Mouse (Mus musculus) erythroblast, adult 5-6 weeks (primary cell): Measurements from ENCODE around the gene Smad3. TPM values are rescaled to one million over a fixed set of nuclear protein-coding genes. Genes with fewer than 3 reads are reported as not detected.

ENCODE experiments used
- ATAC-seq: replicated peaks from 2 replicates; pipeline ENCODE4 v1.8.0; 2016; ENCODE audit warnings: moderate number of reproducible peaks, mild to moderate bottlenecking, moderate TSS enrichment, inconsistent platforms; ENCODE audit not compliant: poor library complexity, low FRiP score, severe bottlenecking
- total RNA-seq, 2 experiments: library from RNA; stranded (forward) in 1 of 2; stranded (reverse) in 1 of 2; fragments of 150-400 nt in 1 of 2; fragments of 200-764, 138-1000 nt in 1 of 2; gene quantifications; 2 replicates each; pipeline versions ENCODE4 v1.2.3 to v1.2.4; 2015 to 2017; ENCODE audit warnings: low replicate concordance in 2 of 2

Gene Smad3
- total RNA-seq, 2 experiments from 2014 or later = 2.7 to 3.5 TPM

- ATAC-seq = 0 out of 2 replicates have a peak, but pooled peaks have one; percentile 28
Observed at GRCm38 (mm10) chr9:63726088-63727010, 31.4 kb downstream of the Smad3 start.

- no peak for ATAC-seq
Observed at GRCm38 (mm10) chr9:63724750-63725149, 33.0 kb downstream of the Smad3 start.

GRCm38 (mm10) chr9:63722918-63723317 lies 34.9 kb downstream of the Smad3 start:
- no peak for ATAC-seq

- ATAC-seq = no peak
Observed at GRCm38 (mm10) chr9:63722350-63722749, 35.4 kb downstream of the Smad3 start.

GRCm38 (mm10) chr9:63721573-63722275 lies 36.1 kb downstream of the Smad3 start:
- ATAC-seq = no peak

GRCm38 (mm10) chr9:63720715-63721114 lies 37.1 kb downstream of the Smad3 start:
- ATAC-seq = no peak

GRCm38 (mm10) chr9:63719770-63720440 lies 37.9 kb downstream of the Smad3 start:
- no peak for ATAC-seq

- no peak for ATAC-seq
Observed at GRCm38 (mm10) chr9:63718735-63719358, 38.9 kb downstream of the Smad3 start.

- no peak for ATAC-seq
Observed at GRCm38 (mm10) chr9:63718170-63718569, 39.6 kb downstream of the Smad3 start.

- no peak for ATAC-seq
Observed at GRCm38 (mm10) chr9:63717474-63718005, 40.3 kb downstream of the Smad3 start.

GRCm38 (mm10) chr9:63716150-63717138 lies 41.4 kb downstream of the Smad3 start:
- ATAC-seq = no peak

- ATAC-seq = no peak
Observed at GRCm38 (mm10) chr9:63714572-63714971, 43.2 kb downstream of the Smad3 start.

GRCm38 (mm10) chr9:63712838-63713237 lies 45.0 kb downstream of the Smad3 start:
- no peak for ATAC-seq

GRCm38 (mm10) chr9:63711580-63712230 lies 46.1 kb downstream of the Smad3 start:
- no peak for ATAC-seq

- ATAC-seq = no peak
Observed at GRCm38 (mm10) chr9:63709857-63710256, 47.9 kb downstream of the Smad3 start.

- ATAC-seq = no peak
Observed at GRCm38 (mm10) chr9:63709266-63709665, 48.5 kb downstream of the Smad3 start.

- no peak for ATAC-seq
Observed at GRCm38 (mm10) chr9:63707816-63708588, 49.8 kb downstream of the Smad3 start.
